In the genomic region with DNA sequence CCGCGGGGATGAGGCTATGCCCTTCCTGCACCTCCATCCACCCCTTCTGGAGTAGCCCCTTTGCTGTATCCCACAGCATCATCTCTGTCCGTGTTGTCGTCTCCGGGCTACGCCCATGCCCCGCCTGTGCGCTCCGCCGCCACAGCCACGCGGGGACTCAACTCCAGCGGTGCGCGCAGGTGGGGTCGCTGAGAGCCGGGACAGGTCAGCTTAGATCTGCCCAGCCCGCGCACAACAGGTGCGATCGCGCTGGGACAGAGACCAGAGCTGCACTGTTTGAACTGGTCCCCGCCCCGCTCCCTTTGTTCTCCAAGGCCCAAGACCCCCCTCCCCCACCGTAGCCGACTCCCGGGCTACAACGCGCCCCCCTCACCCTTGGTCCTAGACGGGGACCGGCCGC, we compare ENCODE assay signal across 1 mouse cellular context.
TF ChIP-seq lines count a peak whose summit lies in the region.

No protein-coding gene starts in this region.

TF ChIP-seq in MEL, 35 proteins besides CTCF, POLR2A, EP300 and RAD21:
- TF ChIP-seq NELFE (IDR thresholded peaks at IDR 0.05; ENCODE audit: low read depth, low read length) (no peak), HCFC1 (IDR thresholded peaks at IDR 0.05; ENCODE audit: low read depth, low read length) (no peak), TBP (IDR thresholded peaks at IDR 0.05; ENCODE audit: low read depth, low read length) (no peak), USF2 (IDR thresholded peaks at IDR 0.05; ENCODE audit: borderline replicate concordance in 1 of 2, insufficient read depth in 1 of 2, low read depth in 1 of 2, low read length in 2 of 2) (no peak), CHD2 (IDR thresholded peaks at IDR 0.05; ENCODE audit: low read length) (no peak), RCOR1 (IDR thresholded peaks at IDR 0.05; ENCODE audit: low read depth, low read length) (no peak)
